Mouse (Mus musculus) ES-Bruce4 (cell line): Measurements from ENCODE around the gene Gnas. TPM values are rescaled to one million over a fixed set of nuclear protein-coding genes. Genes with fewer than 3 reads are reported as not detected.
A peak's percentile ranks its signal among the peaks of the same experiment; 100 is the strongest.

Experiments used
- H3K27ac ChIP-seq: 2 replicates; pipeline ENCODE4 v1.5.1; 2012; ENCODE audit warnings: low read length, inconsistent platforms; ENCODE audit not compliant: insufficient read depth
- H3K27me3 ChIP-seq: 2 replicates; pipeline ENCODE4 v1.6.1; 2012; ENCODE audit warnings: mild to moderate bottlenecking, low read length, inconsistent platforms; ENCODE audit not compliant: control insufficient read depth, poor library complexity, insufficient read depth, severe bottlenecking
- H3K36me3 ChIP-seq: 2 replicates; pipeline ENCODE4 v1.6.1; 2012; ENCODE audit warnings: inconsistent platforms, mild to moderate bottlenecking, low read length, moderate library complexity; ENCODE audit not compliant: control insufficient read depth, poor library complexity, insufficient read depth, severe bottlenecking
- H3K4me1 ChIP-seq: one replicate; pipeline ENCODE4 v1.8.1; 2011; ENCODE audit warnings: low read length; ENCODE audit not compliant: control insufficient read depth, insufficient read depth
- H3K4me3 ChIP-seq: 2 replicates; pipeline ENCODE4 v1.5.1; 2011; ENCODE audit warnings: low read depth, mild to moderate bottlenecking, low read length
- H3K9ac ChIP-seq: 2 replicates; pipeline ENCODE4 v1.6.1; 2012; ENCODE audit warnings: low read depth, mild to moderate bottlenecking, inconsistent platforms; ENCODE audit not compliant: poor library complexity, severe bottlenecking
- H3K9me3 ChIP-seq: replicated peaks from 2 replicates; pipeline ENCODE4 v1.6.1; 2012; ENCODE audit warnings: mild to moderate bottlenecking, low read length, inconsistent platforms; ENCODE audit not compliant: control insufficient read depth, poor library complexity, insufficient read depth, severe bottlenecking
- CTCF ChIP-seq: IDR thresholded peaks from one replicate; pipeline ENCODE4 v1.8.1; 2011; ENCODE audit warnings: low read depth, low read length
- EP300 ChIP-seq: IDR thresholded peaks from 2 replicates; pipeline ENCODE4 v1.6.1; 2011; ENCODE audit warnings: low read depth, low read length; ENCODE audit not compliant: insufficient read depth
- POLR2A ChIP-seq: IDR thresholded peaks from one replicate; pipeline ENCODE4 v1.8.1; 2011; ENCODE audit warnings: low read length; ENCODE audit not compliant: insufficient read depth
- polyA plus RNA-seq: library from polyadenylated mRNA; stranded (reverse); fragments of >200 nt; gene quantifications from 2 replicates; pipeline ENCODE4 v1.2.4, GENCODE M21; 2011; ENCODE audit warnings: low read depth; ENCODE audit not compliant: missing spikeins, insufficient read depth, insufficient read length

The Gnas gene
- polyA plus RNA-seq, 1 experiment, result 394 TPM

- Histone ChIP-seq H3K9me3 (peaks cover 20% of the 10 kb centered on the region), H3K27ac (no peak overlapping the region), H3K4me1 (no peaks in the 10 kb centered on the region), H3K9ac (no peak overlapping the region), H3K27me3 (0 out of 2 replicates have a peak, but pooled peaks cover 2% of the 10 kb centered on the region), H3K36me3 (no peaks in the 10 kb centered on the region), H3K4me3 (peak overlapping the region; percentile 4)
- TF ChIP-seq CTCF, result no peak
- TF ChIP-seq EP300, result no peak
- no peak for TF ChIP-seq POLR2A
These were observed 16.1 kb downstream of the Gnas start for GRCm38 (mm10) chr2:174300186-174300585.

GRCm38 (mm10) chr2:174300666-174301065 is 16.5 kb downstream of the Gnas start:
- H3K4me1 ChIP-seq, result no peaks in the 10 kb centered on the region
- H3K27me3 ChIP-seq, result 0 out of 2 replicates have a peak, but pooled peaks cover 2% of the 10 kb centered on the region
- no peaks in the 10 kb centered on the region for H3K36me3 ChIP-seq
- peak overlapping the region; percentile 37 for H3K4me3 ChIP-seq
- peaks cover 20% of the 10 kb centered on the region for H3K9me3 ChIP-seq
- TF ChIP-seq POLR2A, result no peak
- no peak overlapping the region for H3K9ac ChIP-seq
- H3K27ac ChIP-seq, result no peak overlapping the region

DNA sequence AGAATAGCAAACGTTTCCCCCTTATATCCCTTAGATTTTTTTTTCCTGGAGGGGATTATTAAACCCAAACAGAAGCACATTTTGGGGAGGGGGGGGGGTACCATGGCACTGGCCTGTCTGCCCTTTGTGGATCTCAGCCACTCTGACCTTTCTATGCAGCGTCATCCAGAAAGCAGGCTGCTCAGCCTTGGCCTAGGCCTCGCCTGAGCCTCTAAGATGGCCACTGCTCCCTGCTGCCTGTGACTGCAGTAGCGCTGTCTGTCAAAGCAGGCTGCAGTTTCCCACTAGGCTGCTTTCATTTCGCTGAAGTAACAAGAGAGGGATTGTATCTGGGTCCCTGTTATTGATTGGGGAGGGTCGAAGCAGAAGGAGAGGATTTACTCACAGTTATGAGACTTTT is 18.4 kb downstream of the Gnas start:
- H3K27me3 ChIP-seq, result 0 out of 2 replicates have a peak, but pooled peaks cover 2% of the 10 kb centered on the region
- TF ChIP-seq CTCF, result no peak
- TF ChIP-seq POLR2A, result no peak
- TF ChIP-seq EP300, result no peak
- no peak overlapping the region for H3K27ac ChIP-seq
- no peaks in the 10 kb centered on the region for H3K4me1 ChIP-seq
- H3K9ac ChIP-seq, result no peak overlapping the region
- H3K4me3 ChIP-seq, result no peak overlapping the region
- no peaks in the 10 kb centered on the region for H3K36me3 ChIP-seq
- H3K9me3 ChIP-seq, result peaks cover 16% of the 10 kb centered on the region

DNA sequence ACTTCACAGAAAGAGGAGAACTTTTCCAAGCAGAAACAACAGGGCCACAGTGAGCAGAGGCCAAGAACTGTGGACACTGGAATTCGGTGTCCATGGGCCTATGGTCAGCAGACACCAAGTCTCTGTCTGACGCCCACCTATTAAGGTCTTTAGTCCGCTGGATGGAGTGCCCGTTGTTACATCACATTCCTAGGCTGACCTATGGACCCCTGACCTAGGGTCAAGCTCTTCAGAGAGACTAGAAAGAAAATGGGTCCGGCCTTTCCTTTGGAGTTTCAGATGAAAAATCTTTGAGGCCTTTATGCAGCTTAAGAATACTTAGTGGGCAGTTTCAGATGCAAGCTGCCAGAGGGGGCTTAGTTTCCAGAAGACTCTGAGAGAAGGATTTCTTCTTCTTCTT is 21.5 kb downstream of the Gnas start:
- no peak overlapping the region for H3K9ac ChIP-seq
- no peaks in the 10 kb centered on the region for H3K27me3 ChIP-seq
- no peaks in the 10 kb centered on the region for H3K4me1 ChIP-seq
- no peak overlapping the region for H3K4me3 ChIP-seq
- H3K27ac ChIP-seq, result no peak overlapping the region
- no peaks in the 10 kb centered on the region; the same call in 1 of the 2 replicates for H3K9me3 ChIP-seq
- TF ChIP-seq EP300, result no peak
- no peak for TF ChIP-seq POLR2A
- TF ChIP-seq CTCF, result no peak
- no peaks in the 10 kb centered on the region for H3K36me3 ChIP-seq

- Histone ChIP-seq H3K27ac (no peak overlapping the region), H3K4me1 (no peaks in the 10 kb centered on the region), H3K27me3 (no peaks in the 10 kb centered on the region), H3K9me3 (no peaks in the 10 kb centered on the region), H3K36me3 (no peaks in the 10 kb centered on the region), H3K4me3 (no peak overlapping the region), H3K9ac (no peak overlapping the region)
- TF ChIP-seq EP300, result no peak
- no peak for TF ChIP-seq POLR2A
- TF ChIP-seq CTCF, result no peak
These were observed 23.8 kb downstream of the Gnas start for GRCm38 (mm10) chr2:174307903-174308302.

GRCm38 (mm10) chr2:174310913-174311514 is 26.9 kb downstream of the Gnas start:
- Histone ChIP-seq H3K9me3 (no peaks in the 10 kb centered on the region), H3K4me1 (no peaks in the 10 kb centered on the region), H3K36me3 (no peaks in the 10 kb centered on the region), H3K27me3 (no peaks in the 10 kb centered on the region), H3K9ac (peak overlapping the region; percentile 58; the same call in 1 of the 2 replicates), H3K27ac (peak overlapping the region; percentile 64), H3K4me3 (no peak overlapping the region)
- TF ChIP-seq POLR2A (no peak), EP300 (peak; percentile 66; the same call in 1 of the 2 replicates), CTCF (peak; percentile 60)
